ENCODE assay signal across 11 mouse cellular contexts in genomic region chr17:8777710-8778109, GRCm38 (mm10).
DNase-seq lines count a peak whose midpoint lies in the region.
"Had no signal": no experiment of that assay in that cellular context is flagged by ENCODE, and none has a peak within 500 bp of the region (broad histone marks: within the 10 kb centered on the region; RNA-seq: fewer than 3 reads in every experiment).

No protein-coding gene starts in this region.

- peak; percentile 21 to 35 for DNase-seq in cerebellum, postnatal 25 days
- no peak for DNase-seq in cerebellum, postnatal 36 days
- DNase-seq in left cerebral cortex, adult 18-20 months (ENCODE audit: low spot score in 2 of 2): peak; percentile 51 to 66
- no peak for DNase-seq in left cerebral cortex, adult 11 months (ENCODE audit: low spot score)
- peak; percentile 73 for DNase-seq in brain, adult 2 months (ENCODE audit: low read depth, low spot score)
- peak; percentile 23 to 49 for DNase-seq in right cerebral cortex, postnatal 36 days (ENCODE audit: low spot score in 2 of 2)
- no peak for DNase-seq in gastrocnemius, postnatal 25 days
- DNase-seq: adrenal gland, adult 2 months; adrenal gland, postnatal 25 days; cerebellum, adult 2 months; heart, adult 2 months had no signal

Comparison
In these comparisons a context has a peak if more than half of its experiments do, and no peak if none do; other contexts are left out.
1. DNase-seq: peak in cerebellum, postnatal 25 days (2 of 2), left cerebral cortex, adult 18-20 months (2 of 2), brain, adult 2 months (single experiment) and right cerebral cortex, postnatal 36 days (2 of 2); none in cerebellum, postnatal 36 days (0 of 2), left cerebral cortex, adult 11 months (single experiment) and gastrocnemius, postnatal 25 days (single experiment).